Mouse (Mus musculus): Measurements from ENCODE around the gene Ccnd2.

GRCm38 (mm10) chr6:127146322-127146947 is 5.6 kb downstream of the Ccnd2 start:
- TF ChIP-seq CTCF (IDR thresholded peaks at IDR 0.05; ENCODE audit: low read depth) (no peak), EP300 (IDR thresholded peaks at IDR 0.05; ENCODE audit: low read depth) (no peak)

All from heart, postnatal 0 days (tissue).